Mouse (Mus musculus) layer of hippocampus, adult 11-12 months (tissue): ENCODE data around the gene Trpm7.

Source experiments
- DNase-seq: peaks from one replicate; pipeline ENCODE4 v3.0.0; 2022; ENCODE audit warnings: low spot score

Trpm7 gene

DNA sequence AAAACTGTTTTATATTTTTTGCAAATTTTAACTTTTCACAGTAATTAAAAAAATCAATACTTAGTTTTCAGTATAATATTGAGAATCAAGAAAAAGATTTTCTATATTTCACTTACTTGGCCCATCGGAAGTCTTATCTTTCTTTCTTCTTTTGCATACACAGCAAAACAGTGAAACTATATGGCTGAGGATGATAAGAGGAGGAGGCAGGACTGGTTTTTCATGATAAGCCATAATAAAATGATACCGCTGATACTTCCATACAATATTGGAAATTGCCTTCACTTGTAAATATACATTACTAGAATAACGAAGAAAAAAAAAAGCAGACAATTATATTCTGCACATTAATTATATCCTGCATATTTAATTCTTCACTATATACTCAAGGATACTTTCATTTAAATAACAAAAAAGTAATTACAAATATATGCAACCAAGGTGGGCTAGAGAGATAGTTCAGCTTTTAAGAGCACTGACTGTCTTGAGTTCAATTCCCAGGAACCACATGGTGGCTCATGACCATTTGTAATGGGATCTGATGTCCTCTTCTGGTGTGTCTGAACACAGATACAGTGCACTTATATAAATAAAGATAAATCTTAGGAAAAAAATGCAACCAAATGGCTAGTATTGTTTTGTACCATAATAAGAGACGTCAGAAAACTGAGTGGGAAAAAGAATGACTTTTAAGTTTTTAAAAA lies 59.2 kb downstream of the Trpm7 start:
- no peak for DNase-seq

DNA sequence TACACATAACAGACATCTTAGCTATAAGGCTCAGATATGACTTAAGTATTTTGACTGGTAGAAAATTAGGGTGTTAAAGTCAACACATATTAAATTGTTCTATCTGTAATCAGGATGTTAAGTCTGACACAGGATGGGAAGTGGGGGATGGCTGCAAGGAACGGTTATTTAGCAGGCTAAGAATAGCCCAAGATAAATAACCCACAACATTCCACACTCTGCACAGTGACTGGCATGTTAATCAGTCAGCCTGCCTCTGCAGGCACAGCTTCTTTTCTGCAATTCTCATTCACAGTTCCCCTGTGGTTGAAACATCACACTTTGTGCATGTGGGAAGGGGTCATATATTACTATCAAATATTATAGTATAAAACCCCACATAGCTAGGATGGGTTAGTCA lies 60.2 kb downstream of the Trpm7 start:
- DNase-seq: no peak

DNA sequence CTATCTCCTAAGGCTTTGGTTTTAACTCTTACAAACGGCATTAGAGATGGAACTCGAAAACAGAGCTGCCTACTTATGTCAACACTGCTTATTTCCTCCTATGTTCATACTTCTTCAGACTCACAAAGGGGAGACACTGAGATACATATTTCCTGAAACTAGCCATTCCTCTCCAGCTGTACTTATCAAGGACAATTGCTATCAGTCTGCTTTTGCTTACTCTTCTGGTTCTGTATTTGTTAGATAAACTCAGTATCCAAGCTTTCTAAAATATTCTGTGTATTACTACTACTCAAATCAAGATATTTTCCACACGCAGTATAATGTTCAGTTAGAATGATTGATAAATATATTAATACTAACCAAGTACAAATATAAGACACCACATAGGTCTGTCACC lies 74.0 kb downstream of the Trpm7 start:
- no peak for DNase-seq

DNA sequence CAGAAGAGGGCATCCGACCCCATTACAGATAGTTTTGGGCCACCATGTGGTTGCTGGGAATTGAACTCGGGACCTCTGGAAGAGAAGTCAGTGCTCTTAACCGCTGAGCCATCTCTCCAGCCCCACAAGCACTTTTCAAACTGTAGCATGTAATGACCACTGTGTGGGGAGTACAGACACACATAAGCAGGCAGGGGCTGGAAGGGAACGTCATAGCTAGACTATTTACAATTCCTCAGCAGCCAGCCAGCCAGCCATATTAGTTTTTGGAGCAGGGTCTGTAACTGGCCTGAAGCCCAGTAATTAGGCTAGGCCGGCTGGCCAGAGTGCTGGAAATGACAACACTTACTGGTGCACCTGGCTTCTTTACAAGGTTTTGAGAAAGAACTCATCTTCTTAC lies 77.6 kb downstream of the Trpm7 start:
- DNase-seq: no peak

DNA sequence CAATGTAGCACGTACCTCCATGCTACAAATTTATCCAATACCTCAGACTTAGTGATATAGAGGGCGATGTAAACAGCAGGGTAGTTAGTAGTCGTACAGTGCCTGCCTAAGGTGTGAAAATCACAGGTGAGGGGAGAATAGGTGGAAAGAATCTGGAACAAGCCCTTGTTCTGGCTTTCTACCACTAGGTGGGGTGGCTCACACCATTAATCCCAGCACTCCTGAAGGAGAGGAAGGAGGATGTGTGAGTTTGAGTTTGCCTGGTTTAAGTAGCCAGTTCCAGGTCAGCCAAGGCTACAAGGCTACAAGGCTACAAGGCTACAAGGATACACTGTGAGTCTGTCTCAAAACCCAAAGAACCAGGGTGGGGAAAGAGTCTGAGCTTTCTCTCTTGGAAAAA lies 80.3 kb downstream of the Trpm7 start:
- no peak for DNase-seq

DNA sequence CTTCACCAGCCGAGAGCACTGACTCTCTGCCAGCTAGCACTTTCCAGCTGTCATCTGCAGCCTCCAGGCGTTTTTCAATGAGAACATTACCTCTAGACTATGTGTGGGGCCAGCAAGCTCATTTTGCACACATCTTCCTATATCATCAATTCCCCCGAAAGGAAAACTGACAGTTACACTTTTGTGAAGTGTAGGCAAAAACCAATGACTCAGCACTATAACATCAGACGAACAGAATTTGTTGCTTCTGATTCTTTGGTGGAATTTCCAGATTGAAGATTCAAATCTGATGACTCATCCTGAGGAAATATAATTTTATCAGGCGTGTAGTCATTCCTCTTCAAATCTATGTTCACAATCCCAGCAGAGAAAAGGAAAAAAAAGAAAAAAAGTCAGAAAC lies 83.4 kb downstream of the Trpm7 start:
- no peak for DNase-seq

DNA sequence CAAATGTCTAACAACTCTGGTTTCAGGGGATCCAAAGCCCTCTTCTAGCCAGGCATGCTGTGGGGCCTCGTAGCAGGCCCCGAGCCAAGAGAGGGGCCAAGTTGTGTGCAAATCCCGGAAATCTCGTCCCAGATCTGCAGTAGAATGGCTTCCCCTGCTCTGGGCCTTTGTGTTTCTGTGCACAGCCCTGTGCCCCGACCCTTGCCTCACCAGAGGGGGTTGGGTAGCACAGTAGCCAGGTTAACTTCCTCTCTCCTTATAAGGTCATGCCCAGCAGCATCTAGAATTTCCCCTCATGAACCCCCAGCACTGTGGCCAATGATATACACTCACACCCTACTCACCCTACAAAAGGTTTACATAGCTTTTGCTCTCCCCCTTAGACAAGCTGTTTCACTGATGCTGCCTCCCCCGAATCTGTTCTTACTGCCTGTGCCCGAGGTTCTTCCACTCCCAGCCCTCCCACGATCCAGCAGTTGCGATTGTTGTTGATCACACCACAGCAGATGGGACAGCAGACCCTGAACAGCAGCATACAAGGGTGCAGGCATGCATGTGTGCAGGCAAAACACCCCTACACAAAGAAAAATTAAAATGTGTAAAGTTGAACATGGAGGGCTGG lies 88.2 kb downstream of the Trpm7 start:
- DNase-seq: peak; percentile 83

DNA sequence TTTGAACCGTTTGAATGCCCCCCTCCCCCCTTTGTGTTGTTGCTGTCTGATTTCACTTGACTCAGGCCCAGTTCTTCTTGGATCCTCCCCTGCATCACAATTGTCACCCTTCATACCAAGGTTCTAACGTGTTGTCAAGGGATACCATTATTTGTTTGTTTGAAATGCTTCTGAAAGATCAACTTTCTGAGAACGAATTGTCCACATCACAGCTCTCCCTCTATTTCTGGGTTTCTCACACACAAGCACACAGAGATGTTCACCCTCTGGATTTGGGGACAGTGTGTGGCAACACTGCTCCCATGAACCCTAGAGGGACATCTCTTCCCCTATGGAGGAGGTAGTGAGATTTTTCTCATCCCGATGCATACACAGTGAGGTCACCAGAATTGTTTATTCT lies 92.7 kb downstream of the Trpm7 start, which contains the start of gene Usp50:
Gene Usp50, minus strand, starts transcription at position 101 of the 400 bp plus-strand sequence.
- DNase-seq: no peak

DNA sequence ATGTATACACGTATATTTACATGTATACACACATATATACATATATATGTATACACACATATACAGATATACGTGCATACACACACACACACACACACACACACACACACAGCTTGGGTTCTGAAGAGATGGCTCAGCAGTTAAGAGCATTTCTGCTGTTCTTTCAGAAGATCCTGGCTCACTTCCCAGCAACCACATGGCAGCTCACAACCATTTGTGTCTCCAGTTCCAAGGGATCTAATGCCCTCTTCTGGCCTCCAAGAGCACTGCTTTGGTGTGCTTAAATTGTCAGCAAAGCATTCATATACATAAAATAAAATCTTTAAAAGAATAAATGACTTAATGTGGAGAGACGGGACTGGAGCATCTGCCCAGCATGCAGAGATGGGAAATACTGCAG lies 93.6 kb downstream of the Trpm7 start:
- DNase-seq: peak; percentile 82

DNA sequence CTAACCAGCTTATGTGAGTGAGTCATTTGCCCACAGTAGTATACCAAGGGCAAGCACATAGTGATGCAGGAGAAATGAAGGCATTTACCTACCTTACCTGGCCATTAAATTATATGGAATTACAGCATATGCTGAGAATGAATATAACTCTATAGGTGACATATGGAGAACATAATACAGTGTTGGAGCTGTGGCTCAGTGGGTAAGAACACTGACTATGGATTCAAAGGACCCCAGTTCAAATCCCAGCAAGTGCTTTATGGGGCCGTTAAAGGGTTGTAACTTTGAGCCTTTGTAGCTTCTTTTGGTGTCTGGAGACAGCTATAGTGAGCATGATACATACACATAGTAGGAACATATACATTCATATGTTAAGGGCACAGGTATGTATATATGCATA lies 94.6 kb downstream of the Trpm7 start:
- DNase-seq: no peak

DNA sequence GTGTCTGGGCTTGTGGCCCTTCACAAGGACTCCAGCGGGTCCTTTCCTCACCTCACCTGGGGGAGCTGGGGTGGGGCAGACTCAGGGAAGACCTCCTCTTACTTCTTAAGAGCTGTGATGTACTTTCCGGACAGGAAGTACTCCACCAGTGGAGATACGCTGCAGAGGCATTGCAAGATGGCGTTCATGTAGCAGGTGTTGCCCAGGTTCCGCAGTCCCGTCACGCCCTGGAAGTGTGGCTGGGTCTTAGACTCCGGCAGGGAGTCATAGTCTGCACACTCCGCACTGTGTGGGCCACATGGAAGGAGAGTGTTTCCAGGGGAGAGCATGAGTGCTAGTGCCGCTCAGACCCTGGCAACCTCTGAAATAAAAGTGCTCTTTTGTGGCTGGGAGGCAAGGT lies 95.7 kb downstream of the Trpm7 start:
- DNase-seq: no peak

DNA sequence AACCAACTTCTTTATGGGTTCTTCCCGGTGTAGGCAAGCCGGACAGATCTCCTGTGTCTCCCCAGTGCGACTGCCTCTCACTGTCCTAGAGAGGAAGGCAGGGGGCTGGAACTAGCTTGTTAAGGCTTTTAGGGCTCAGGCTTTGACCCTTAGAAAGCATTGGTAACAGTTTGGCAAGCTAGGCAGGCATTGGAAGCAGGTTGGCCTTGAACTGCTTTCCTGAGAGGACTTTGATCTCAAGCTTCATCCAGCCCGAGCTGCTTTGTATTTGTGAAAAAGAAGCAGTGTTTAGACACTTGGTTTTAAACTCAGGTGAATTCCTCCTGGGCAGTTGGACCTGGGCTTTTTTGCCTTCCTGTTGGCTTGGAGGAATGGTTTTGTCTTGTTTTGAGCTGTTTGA lies 97.2 kb downstream of the Trpm7 start:
- no peak for DNase-seq

DNA sequence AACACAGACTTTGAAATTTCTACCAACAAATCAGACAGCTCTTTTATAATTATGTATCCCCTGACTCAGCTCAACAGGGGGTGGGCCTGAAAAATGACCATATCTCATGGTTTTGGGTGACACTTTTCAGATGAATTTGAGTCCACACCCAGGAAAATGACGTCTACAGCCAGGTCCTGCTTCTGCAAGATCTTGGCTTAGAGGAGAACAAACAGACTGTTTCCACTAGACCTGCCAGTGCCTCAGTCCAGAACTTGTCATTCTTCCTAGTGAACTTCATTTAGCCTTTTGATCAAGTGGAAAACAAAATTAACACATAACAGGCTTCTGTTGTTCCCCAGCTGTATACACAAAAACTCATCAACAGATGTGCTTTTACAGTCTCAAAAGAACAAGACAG lies 99.6 kb downstream of the Trpm7 start:
- no peak for DNase-seq

DNA sequence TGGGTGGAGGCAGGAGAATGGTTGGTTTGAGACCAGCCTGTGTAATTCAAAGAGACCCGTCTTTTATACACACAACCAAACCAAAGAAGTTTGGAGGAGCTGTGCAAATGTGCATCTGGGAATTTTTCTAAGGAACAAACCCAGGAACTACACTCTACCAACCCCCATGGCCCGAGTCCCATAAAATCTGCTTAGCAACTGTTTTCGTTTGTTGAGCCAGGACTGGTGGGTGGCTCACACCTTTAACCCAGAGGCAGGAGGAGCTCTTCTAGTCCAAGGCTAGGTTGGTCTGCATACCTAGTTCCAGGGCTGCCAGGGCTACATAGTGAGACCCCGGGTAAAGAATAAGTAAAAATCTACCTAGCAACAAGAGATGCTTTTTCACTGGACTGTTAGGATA lies 100.1 kb downstream of the Trpm7 start:
- DNase-seq: no peak

DNA sequence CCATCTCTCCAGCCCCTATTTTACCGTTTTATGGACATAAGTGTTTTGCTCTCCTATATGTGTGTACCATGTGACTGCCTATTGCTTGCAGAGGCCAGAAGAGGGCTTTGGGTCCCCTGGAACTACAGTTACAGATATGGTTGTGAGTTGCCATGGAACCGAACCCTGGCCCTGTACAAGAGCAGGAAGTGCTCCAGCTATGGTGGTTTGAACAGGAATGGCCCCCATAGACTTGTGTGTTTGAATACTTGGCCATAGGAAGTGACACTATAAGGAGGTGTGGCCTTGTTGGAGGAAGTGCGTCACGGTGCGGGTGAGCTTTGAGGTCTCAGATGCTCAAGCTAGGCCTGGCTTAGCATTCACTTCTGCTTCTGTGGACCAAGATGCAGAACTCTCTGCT lies 103.8 kb downstream of the Trpm7 start:
- no peak for DNase-seq

DNA sequence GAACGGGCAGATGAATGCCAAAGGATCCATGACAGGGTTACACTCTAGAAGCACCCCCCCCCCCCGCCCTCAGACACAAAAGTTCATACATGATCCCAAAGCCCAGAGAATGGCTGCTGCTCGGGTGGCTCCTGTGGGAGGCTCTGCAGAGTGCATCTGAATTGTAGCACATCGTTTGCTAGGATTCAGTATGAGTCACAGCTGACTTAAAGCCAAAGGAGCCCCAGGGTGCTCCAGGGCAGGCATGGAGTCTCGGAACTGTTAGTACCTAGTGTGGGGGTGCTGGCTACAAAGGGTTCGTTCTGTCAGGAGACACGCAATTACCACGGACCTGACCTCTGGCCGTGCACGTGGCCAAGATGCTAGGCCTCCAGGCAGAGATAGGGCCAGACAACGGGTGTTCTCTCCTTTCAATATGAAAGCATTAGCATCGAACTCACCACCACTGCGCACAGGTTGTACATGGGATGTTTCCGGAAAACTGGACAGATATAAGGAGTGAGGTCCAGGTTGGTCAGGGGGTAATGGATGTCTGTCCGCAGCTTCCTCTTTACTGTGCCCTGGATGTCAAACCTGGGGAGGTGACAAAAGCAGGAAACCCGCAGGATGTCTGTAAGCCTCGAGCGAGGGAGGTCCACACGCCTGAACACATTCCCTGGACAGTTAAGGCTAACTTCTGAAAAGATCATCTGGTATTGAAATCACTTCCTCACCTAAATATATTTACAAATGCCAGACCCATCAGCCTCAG lies 106.4 kb downstream of the Trpm7 start:
- no peak for DNase-seq

DNA sequence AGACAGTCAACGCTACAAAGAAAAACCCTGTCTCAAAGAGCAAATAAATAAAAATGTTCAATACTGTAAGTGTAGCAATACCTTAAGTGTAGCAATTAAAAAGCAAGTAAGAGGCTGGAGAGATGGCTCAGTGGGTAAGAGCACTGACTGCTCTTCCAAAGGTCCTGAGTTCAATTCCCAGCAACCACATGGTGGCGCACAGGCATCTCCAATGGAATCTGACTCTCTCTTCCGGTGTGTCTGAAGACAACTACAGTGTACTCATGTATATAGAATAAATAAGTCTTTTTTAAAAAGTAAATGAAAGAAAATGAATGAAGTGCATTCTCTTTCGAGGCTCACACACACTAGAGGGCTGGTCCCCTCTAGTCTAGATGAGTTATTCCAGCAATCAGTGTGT lies 107.8 kb downstream of the Trpm7 start:
- DNase-seq: no peak

DNA sequence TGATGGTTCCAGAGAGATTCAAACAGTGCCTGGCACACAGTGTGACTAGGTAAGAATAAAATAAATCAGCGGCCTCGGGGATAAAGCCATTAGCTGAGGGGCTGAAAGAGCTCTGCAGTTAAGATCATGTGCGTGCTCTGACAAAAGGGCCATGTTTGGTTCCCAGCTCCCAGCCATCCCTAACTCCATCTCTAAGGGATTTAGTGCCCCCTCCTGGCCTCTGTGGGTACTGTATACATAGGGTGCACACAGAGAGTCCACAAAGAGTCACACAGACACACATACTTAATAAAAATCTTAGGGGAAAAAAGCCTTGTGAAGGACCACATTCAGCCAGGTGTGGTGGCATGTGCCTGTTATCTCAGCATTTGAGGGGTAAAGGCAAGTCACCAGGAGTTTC lies 108.4 kb downstream of the Trpm7 start:
- DNase-seq: no peak

DNA sequence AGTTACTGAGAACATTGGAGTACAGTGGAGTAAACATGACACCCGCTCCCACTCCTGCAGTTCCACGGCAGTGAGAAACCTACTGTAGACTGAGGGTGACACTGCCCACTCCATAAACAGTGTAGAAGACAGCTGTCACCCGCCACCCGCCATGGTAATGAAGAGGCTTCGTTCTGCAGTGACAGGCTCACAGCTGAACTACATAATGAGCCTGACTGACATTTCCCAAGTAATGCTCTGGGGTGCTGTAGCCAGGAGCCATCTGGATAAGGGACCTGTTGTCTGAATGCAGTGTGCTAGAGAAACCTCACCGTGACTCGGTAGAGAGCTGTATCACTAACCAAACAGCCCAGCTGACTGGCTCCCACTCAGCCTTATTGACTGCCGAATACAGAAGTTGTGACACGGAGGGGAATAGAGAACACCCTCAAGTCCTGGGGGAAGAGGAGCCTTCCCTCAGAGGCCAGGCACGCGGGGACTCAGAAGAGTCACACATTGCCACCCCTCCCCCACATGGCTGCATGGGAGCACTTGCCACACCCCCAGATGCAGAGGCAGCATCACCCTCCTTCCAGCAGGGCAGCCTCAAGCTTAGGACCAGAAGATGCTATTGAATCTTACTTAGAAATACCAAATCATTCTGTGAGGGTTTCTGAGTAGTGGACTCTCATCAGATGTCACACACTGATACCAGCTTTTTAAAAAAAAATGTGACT lies 110.0 kb downstream of the Trpm7 start:
- DNase-seq: no peak

DNA sequence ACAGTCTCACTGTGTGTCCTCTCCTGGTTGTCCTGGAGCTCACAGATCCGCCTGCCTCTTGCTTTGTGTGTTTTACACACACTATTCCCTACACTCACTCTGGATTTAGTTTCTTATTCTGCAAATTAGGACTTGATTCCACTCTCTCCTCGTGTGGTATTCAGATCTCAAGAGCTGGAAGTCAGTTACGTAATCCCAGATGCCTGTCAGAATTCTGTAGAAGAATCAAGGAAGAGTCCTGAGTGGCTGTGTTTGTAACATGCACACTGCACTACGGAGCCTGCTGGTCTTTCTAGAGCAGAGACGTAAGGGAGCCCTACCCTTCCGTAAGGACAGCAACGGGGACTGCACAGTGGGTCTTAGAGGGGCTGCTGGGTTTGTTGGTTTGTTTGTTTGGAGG lies 116.7 kb downstream of the Trpm7 start:
- no peak for DNase-seq

DNA sequence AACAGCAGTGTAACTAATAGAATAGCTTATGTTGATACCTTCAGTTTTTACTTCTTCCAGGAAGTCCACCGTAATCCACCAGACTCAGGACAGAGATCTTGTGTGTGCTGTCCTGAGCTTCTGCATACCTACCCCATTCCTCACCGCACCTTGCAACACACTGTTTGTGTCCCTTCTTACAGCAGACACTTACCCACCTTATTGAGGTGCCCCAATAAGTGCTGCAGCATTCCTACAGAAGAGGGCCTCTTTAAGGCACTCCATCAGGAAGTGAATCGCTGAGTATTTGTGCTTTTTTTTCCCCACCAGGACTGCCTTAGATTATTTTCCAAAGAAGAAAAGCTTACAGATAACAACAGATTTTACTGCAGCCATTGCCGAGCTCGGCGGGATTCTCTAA lies 120.4 kb downstream of the Trpm7 start:
- no peak for DNase-seq

DNA sequence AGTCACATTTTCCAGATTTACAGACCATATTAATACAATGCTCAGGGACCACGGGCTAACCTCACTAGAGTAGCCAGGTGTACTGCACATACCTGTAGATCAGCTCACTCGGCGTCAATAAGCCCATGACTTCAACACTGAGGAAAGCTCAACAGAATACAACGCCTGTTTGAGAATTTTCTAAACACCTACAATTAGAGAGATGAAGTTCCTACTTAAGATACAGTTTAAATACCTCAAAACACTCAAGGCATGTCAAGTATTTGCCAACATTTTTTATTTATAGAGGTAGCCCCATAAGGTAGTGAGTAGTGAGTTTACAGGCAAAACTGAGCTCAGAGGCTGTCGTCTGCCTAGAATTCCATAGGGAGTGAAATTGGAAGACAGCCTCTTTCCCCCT lies 132.6 kb downstream of the Trpm7 start:
- DNase-seq: no peak
